Mouse (Mus musculus): ENCODE results near the gene Gm49450.

GRCm38 (mm10) chr15:98897928-98898800 is 55.2 kb downstream of the Gm49450 start, which contains the start of gene Dhh:
- TF ChIP-seq CTCF (conservative IDR thresholded peaks at IDR 0.05; ENCODE audit: insufficient read depth, insufficient read length, low read depth, low read length) (no peak), POLR2A (IDR thresholded peaks at IDR 0.05; ENCODE audit: low read depth, low read length) (no peak)

Data from kidney, adult 2 months (tissue).